Mouse (Mus musculus) heart, adult 2 months (tissue): Measurements from ENCODE around the gene Ngdn. TPM values are rescaled to one million over a fixed set of nuclear protein-coding genes. Genes with fewer than 3 reads are reported as not detected.

ENCODE experiments used
- DNase-seq, 2 experiments: peaks; one replicate each; pipeline ENCODE4 v3.0.0; 2021
- H3K27ac ChIP-seq: fragments of 200-600 bp; 2 replicates; pipeline ENCODE4 v1.8.1; 2022
- H3K27me3 ChIP-seq: fragments of 200-500 bp; 2 replicates; pipeline ENCODE4 v1.6.1; 2012; ENCODE audit warnings: mild to moderate bottlenecking, low read length, inconsistent platforms, mixed read lengths; ENCODE audit not compliant: control insufficient read depth, insufficient read depth
- H3K36me3 ChIP-seq: fragments of 200-500 bp; 2 replicates; pipeline ENCODE4 v1.6.1; 2012; ENCODE audit warnings: low read length, inconsistent platforms; ENCODE audit not compliant: control insufficient read depth, insufficient read depth
- H3K4me1 ChIP-seq: fragments of 200-500 bp; 2 replicates; pipeline ENCODE4 v1.6.1; 2011; ENCODE audit warnings: low read length; ENCODE audit not compliant: control insufficient read depth, insufficient read depth
- H3K4me3 ChIP-seq: fragments of 200-600 bp; 2 replicates; pipeline ENCODE4 v1.8.1; 2022
- H3K79me2 ChIP-seq: fragments of 200-500 bp; replicated peaks from 2 replicates; pipeline ENCODE4 v1.6.1; 2012; ENCODE audit warnings: mild to moderate bottlenecking, inconsistent platforms, low read length, moderate library complexity, mixed read lengths; ENCODE audit not compliant: control insufficient read depth, insufficient read depth
- H3K9ac ChIP-seq: fragments of 200-500 bp; 2 replicates; pipeline ENCODE4 v1.6.1; 2012; ENCODE audit warnings: low read depth, mild to moderate bottlenecking, control low read depth, inconsistent platforms, low read length, mixed read lengths
- CTCF ChIP-seq: fragments of 200-600 bp; IDR thresholded peaks from 2 replicates; pipeline ENCODE4 v1.8.1; 2022; ENCODE audit warnings: antibody characterized with exemption, mild to moderate bottlenecking, moderate library complexity
- EP300 ChIP-seq: fragments of 200-500 bp; IDR thresholded peaks from 2 replicates; pipeline ENCODE4 v1.6.1; 2011; ENCODE audit warnings: low read depth, low read length, control low read depth; ENCODE audit not compliant: insufficient read depth
- POLR2A ChIP-seq: fragments of 200-500 bp; IDR thresholded peaks from 2 replicates; pipeline ENCODE4 v1.6.1; 2011; ENCODE audit warnings: mild to moderate bottlenecking, low read depth, low read length, control low read depth; ENCODE audit not compliant: insufficient read depth
- WGBS: fragments of 180-500 bp; shearing (Covaris S2); methylation state at CpG from one replicate; pipeline ENCODE4 v1.1.7; 2018; 5-methylcytosine and 5-hydroxymethylcytosine counted together
- intact Hi-C: fragments of 180-260 bp; cut with DNase I; formaldehyde crosslinking; loops from one replicate; pipeline ENCODE4 v1.15.1; 2025
- long read RNA-seq: library from polyadenylated mRNA; stranded (forward); transcript quantifications from one replicate; pipeline ENCODE4 v2.0.0, GENCODE M21; 2021
- polyA plus RNA-seq: library from polyadenylated mRNA; depleted of rRNA; stranded (reverse); fragments of >200 nt; gene quantifications from 2 replicates; pipeline ENCODE4 v1.2.3, GENCODE M21; 2012; rRNA removed
- total RNA-seq, 2 experiments: library from RNA; stranded (reverse); gene quantifications; 2 replicates each; pipeline ENCODE4 v1.2.3; 2021

The Ngdn gene
- total RNA-seq (10 to 100 TPM; 25.9 to 28.9 TPM), polyA plus RNA-seq (10.1 and 19.6 TPM in 2 replicates)
- long read RNA-seq, transcript Ngdn-201 (11 exons, 1,200 nt) = major isoform, 27 of 33 reads
- long read RNA-seq, partial matches to known transcripts = 5 of 33 reads
- long read RNA-seq, other reads (novel, unspliced or antisense) = 1 of 33 reads

- peaks cover 2% of the 10 kb centered on the region; the same call in 1 of the 2 replicates for H3K36me3 ChIP-seq
- peak within 1 kb of the TSS; percentile 86 for H3K4me3 ChIP-seq
- TF ChIP-seq EP300 (peak; percentile 46; the same call in 1 of the 2 replicates), POLR2A (peak; percentile 96), CTCF (peak; percentile 94)
- under 1% methylated on average over 36 of the region's 36 CpGs for WGBS
- intact Hi-C loops = loop anchor here (2.0 to 10.0 kb wide), 5 partner anchors 76 to 330 kb away; partner anchors contain the start of genes 1700123O20Rik and Acin1
- no peaks in the 10 kb centered on the region; the same call in 1 of the 2 replicates for H3K79me2 ChIP-seq
- DNase-seq = peak; percentile 98 to 99
- H3K27ac ChIP-seq = peak within 1 kb of the TSS; percentile 93
- H3K27me3 ChIP-seq = no peaks in the 10 kb centered on the region
- H3K4me1 ChIP-seq = no peaks in the 10 kb centered on the region
- peak within 1 kb of the TSS; percentile 77 for H3K9ac ChIP-seq
Observed at GRCm38 (mm10) chr14:55014991-55015766, at the start of gene Ngdn. TSS of gene Ngdn (plus strand) at chr14:55015454.

GRCm38 (mm10) chr14:54965631-54966030 lies 49.6 kb upstream of the Ngdn start:
- Histone ChIP-seq H3K27me3 (no peaks in the 10 kb centered on the region), H3K79me2 (no peaks in the 10 kb centered on the region), H3K4me3 (peak overlapping the region; percentile 59), H3K4me1 (no peaks in the 10 kb centered on the region), H3K36me3 (no peaks in the 10 kb centered on the region), H3K9ac (peak overlapping the region; percentile 94), H3K27ac (peak overlapping the region; percentile 93)
- intact Hi-C loops = no loop called here
- TF ChIP-seq EP300 (peak; percentile 91; the same call in 1 of the 2 replicates), POLR2A (peak; percentile 76), CTCF (no peak)
- DNase-seq = peak in 1 of 2 experiments; percentile 21
- 56% methylated on average over 6 of the region's 6 CpGs for WGBS

GRCm38 (mm10) chr14:54966320-54966977 lies 48.8 kb upstream of the Ngdn start, which contains the start of gene Myh6:
TSS of gene Myh6 (minus strand) at chr14:54966927.
- Histone ChIP-seq H3K4me1 (no peaks in the 10 kb centered on the region), H3K27ac (peak within 1 kb of the TSS; percentile 93), H3K79me2 (no peaks in the 10 kb centered on the region), H3K27me3 (no peaks in the 10 kb centered on the region), H3K36me3 (no peaks in the 10 kb centered on the region), H3K9ac (peak within 1 kb of the TSS; percentile 94), H3K4me3 (peak within 1 kb of the TSS; percentile 59)
- intact Hi-C loops = no loop called here
- TF ChIP-seq EP300 = peak; percentile 100
- TF ChIP-seq CTCF = no peak
- peak; percentile 99 for TF ChIP-seq POLR2A
- DNase-seq = peak; percentile 59 to 83
- WGBS = 44% methylated on average over 7 of the region's 7 CpGs

- 60% methylated on average over 3 of the region's 3 CpGs for WGBS
- peak in 1 of 2 experiments; percentile 62 for DNase-seq
Observed at GRCm38 (mm10) chr14:54967874-54968273, 47.4 kb upstream of the Ngdn start.

GRCm38 (mm10) chr14:54968344-54968743 lies 46.9 kb upstream of the Ngdn start:
- peak overlapping the region; percentile 54 for H3K4me3 ChIP-seq
- no peaks in the 10 kb centered on the region for H3K27me3 ChIP-seq
- DNase-seq = peak; percentile 53 to 85
- H3K36me3 ChIP-seq = no peaks in the 10 kb centered on the region
- no peaks in the 10 kb centered on the region for H3K79me2 ChIP-seq
- H3K27ac ChIP-seq = peak overlapping the region; percentile 91
- intact Hi-C loops = no loop called here
- H3K9ac ChIP-seq = no peak overlapping the region
- TF ChIP-seq EP300 (peak; percentile 99), POLR2A (no peak)
- H3K4me1 ChIP-seq = no peaks in the 10 kb centered on the region

More at GRCm38 (mm10) chr14:54967874-54968273, 47.4 kb upstream of the Ngdn start:
- intact Hi-C loops = no loop called here
- Histone ChIP-seq H3K79me2 (no peaks in the 10 kb centered on the region), H3K27me3 (no peaks in the 10 kb centered on the region), H3K4me1 (no peaks in the 10 kb centered on the region), H3K9ac (no peak overlapping the region; the same call in 1 of the 2 replicates), H3K27ac (peak overlapping the region; percentile 89), H3K4me3 (peak overlapping the region; percentile 46), H3K36me3 (no peaks in the 10 kb centered on the region)
- TF ChIP-seq POLR2A (no peak), EP300 (peak; percentile 67; the same call in 1 of the 2 replicates)
